Mouse (Mus musculus) lung, adult 2 months (tissue): ENCODE data around the gene Gorasp1.

Experiments used
- CTCF ChIP-seq: fragments of 200-500 bp; IDR thresholded peaks from 2 replicates; pipeline ENCODE4 v1.5.1; 2011; ENCODE audit warnings: mild to moderate bottlenecking, low read length, control low read depth; ENCODE audit not compliant: insufficient read depth
- POLR2A ChIP-seq: fragments of 200-500 bp; IDR thresholded peaks from 2 replicates; pipeline ENCODE4 v1.6.1; 2011; ENCODE audit warnings: low read depth, mild to moderate bottlenecking, control low read depth, low read length, borderline replicate concordance; ENCODE audit errors: extremely low read depth

GRCm38 (mm10) chr9:119889446-119889845 lies 47.9 kb downstream of the Gorasp1 start:
- no peak for TF ChIP-seq POLR2A
- no peak for TF ChIP-seq CTCF
